Mouse (Mus musculus): ENCODE data around the gene Pdzd2. TPM values are rescaled to one million over a fixed set of nuclear protein-coding genes. Genes with fewer than 3 reads are reported as not detected.

Pdzd2 gene
- polyA plus RNA-seq, 1 experiment, result 1.1 TPM

- H3K9me3 ChIP-seq, result no peaks in the 10 kb centered on the region
- no peak for TF ChIP-seq FLI1 (IDR thresholded peaks at IDR 0.05; ENCODE audit: low read length)
- TF ChIP-seq GATA1 (IDR thresholded peaks at IDR 0.05; ENCODE audit: borderline replicate concordance, low read length), result no peak
- H3K27me3 ChIP-seq (replicated peaks), result peaks cover 47% of the 10 kb centered on the region
- peaks cover 4% of the 10 kb centered on the region for H3K36me3 ChIP-seq (replicated peaks; ENCODE audit: low read length)
- peaks cover 21% of the 10 kb centered on the region for H3K4me1 ChIP-seq
- H3K4me3 ChIP-seq (replicated peaks), result no peak overlapping the region
Observed at GRCm38 (mm10) chr15:12735208-12735607, 4.5 kb downstream of the Pdzd2 start.

- Histone ChIP-seq H3K9me3 (no peaks in the 10 kb centered on the region), H3K4me1 (peaks cover 11% of the 10 kb centered on the region), H3K36me3 (replicated peaks; ENCODE audit: low read length) (peaks cover 4% of the 10 kb centered on the region), H3K27me3 (replicated peaks) (peaks cover 37% of the 10 kb centered on the region), H3K4me3 (replicated peaks) (no peak overlapping the region)
- no peak for TF ChIP-seq FLI1 (IDR thresholded peaks at IDR 0.05; ENCODE audit: low read length)
- TF ChIP-seq GATA1 (IDR thresholded peaks at IDR 0.05; ENCODE audit: borderline replicate concordance, low read length), result no peak
Observed at GRCm38 (mm10) chr15:12734221-12734620, 5.5 kb downstream of the Pdzd2 start.

- Histone ChIP-seq H3K36me3 (replicated peaks; ENCODE audit: low read length) (peaks cover 4% of the 10 kb centered on the region), H3K27me3 (replicated peaks) (peaks cover 25% of the 10 kb centered on the region), H3K4me3 (replicated peaks) (no peak overlapping the region), H3K9me3 (no peaks in the 10 kb centered on the region), H3K4me1 (peaks cover 10% of the 10 kb centered on the region)
- TF ChIP-seq FLI1 (IDR thresholded peaks at IDR 0.05; ENCODE audit: low read length), result no peak
Observed at GRCm38 (mm10) chr15:12732613-12733012, 7.1 kb downstream of the Pdzd2 start.

GRCm38 (mm10) chr15:12728381-12728780, 11.3 kb downstream of the Pdzd2 start:
- H3K4me3 ChIP-seq (replicated peaks), result no peak overlapping the region
- H3K27me3 ChIP-seq (replicated peaks), result peaks cover 26% of the 10 kb centered on the region
- no peaks in the 10 kb centered on the region for H3K36me3 ChIP-seq (replicated peaks; ENCODE audit: low read length)
- H3K4me1 ChIP-seq, result peaks cover 21% of the 10 kb centered on the region
- H3K9me3 ChIP-seq, result no peaks in the 10 kb centered on the region
- TF ChIP-seq FLI1 (IDR thresholded peaks at IDR 0.05; ENCODE audit: low read length) (no peak), GATA1 (IDR thresholded peaks at IDR 0.05; ENCODE audit: borderline replicate concordance, low read length) (no peak)

- H3K4me3 ChIP-seq (replicated peaks), result no peak overlapping the region
- TF ChIP-seq FLI1 (IDR thresholded peaks at IDR 0.05; ENCODE audit: low read length) (no peak), GATA1 (IDR thresholded peaks at IDR 0.05; ENCODE audit: borderline replicate concordance, low read length) (no peak)
- H3K4me1 ChIP-seq, result peaks cover 44% of the 10 kb centered on the region
- H3K27me3 ChIP-seq (replicated peaks), result peaks cover 37% of the 10 kb centered on the region
- H3K9me3 ChIP-seq, result no peaks in the 10 kb centered on the region
- no peaks in the 10 kb centered on the region for H3K36me3 ChIP-seq (replicated peaks; ENCODE audit: low read length)
Observed at GRCm38 (mm10) chr15:12725256-12725655, 14.5 kb downstream of the Pdzd2 start.

- H3K4me1 ChIP-seq, result peaks cover 37% of the 10 kb centered on the region
- TF ChIP-seq GATA1 (IDR thresholded peaks at IDR 0.05; ENCODE audit: borderline replicate concordance, low read length) (no peak), FLI1 (IDR thresholded peaks at IDR 0.05; ENCODE audit: low read length) (no peak)
Observed at GRCm38 (mm10) chr15:12721684-12722500, 17.8 kb downstream of the Pdzd2 start.

GRCm38 (mm10) chr15:12718819-12719218, 20.9 kb downstream of the Pdzd2 start:
- peaks cover 26% of the 10 kb centered on the region for H3K4me1 ChIP-seq
- 0 out of 2 replicates have a peak, but pooled peaks cover 3% of the 10 kb centered on the region for H3K9me3 ChIP-seq
- no peak for TF ChIP-seq FLI1 (IDR thresholded peaks at IDR 0.05; ENCODE audit: low read length)
- TF ChIP-seq GATA1 (IDR thresholded peaks at IDR 0.05; ENCODE audit: borderline replicate concordance, low read length), result no peak
- H3K36me3 ChIP-seq (replicated peaks; ENCODE audit: low read length), result peaks cover 7% of the 10 kb centered on the region
- H3K27me3 ChIP-seq (replicated peaks), result peaks cover 44% of the 10 kb centered on the region
- no peak overlapping the region for H3K4me3 ChIP-seq (replicated peaks)

More at GRCm38 (mm10) chr15:12721684-12722500, 17.8 kb downstream of the Pdzd2 start:
- Histone ChIP-seq H3K9me3 (no peaks in the 10 kb centered on the region), H3K27me3 (replicated peaks) (peaks cover 41% of the 10 kb centered on the region), H3K36me3 (replicated peaks; ENCODE audit: low read length) (no peaks in the 10 kb centered on the region), H3K4me3 (replicated peaks) (no peak overlapping the region)

GRCm38 (mm10) chr15:12717410-12717809, 22.3 kb downstream of the Pdzd2 start:
- 0 out of 2 replicates have a peak, but pooled peaks cover 3% of the 10 kb centered on the region for H3K9me3 ChIP-seq
- peaks cover 42% of the 10 kb centered on the region for H3K27me3 ChIP-seq (replicated peaks)
- TF ChIP-seq FLI1 (IDR thresholded peaks at IDR 0.05; ENCODE audit: low read length) (no peak), GATA1 (IDR thresholded peaks at IDR 0.05; ENCODE audit: borderline replicate concordance, low read length) (no peak)
- peaks cover 25% of the 10 kb centered on the region for H3K4me1 ChIP-seq
- H3K4me3 ChIP-seq (replicated peaks), result no peak overlapping the region
- peaks cover 9% of the 10 kb centered on the region for H3K36me3 ChIP-seq (replicated peaks; ENCODE audit: low read length)

- H3K27me3 ChIP-seq (replicated peaks), result peaks cover 37% of the 10 kb centered on the region
- TF ChIP-seq FLI1 (IDR thresholded peaks at IDR 0.05; ENCODE audit: low read length), result no peak
- 0 out of 2 replicates have a peak, but pooled peaks cover 3% of the 10 kb centered on the region for H3K9me3 ChIP-seq
- H3K4me1 ChIP-seq, result peaks cover 25% of the 10 kb centered on the region
- peaks cover 11% of the 10 kb centered on the region for H3K36me3 ChIP-seq (replicated peaks; ENCODE audit: low read length)
- no peak overlapping the region for H3K4me3 ChIP-seq (replicated peaks)
Observed at GRCm38 (mm10) chr15:12716881-12717280, 22.8 kb downstream of the Pdzd2 start.

- peaks cover 12% of the 10 kb centered on the region for H3K9me3 ChIP-seq
- no peak overlapping the region for H3K4me3 ChIP-seq (replicated peaks)
- peaks cover 22% of the 10 kb centered on the region for H3K4me1 ChIP-seq
- peaks cover 27% of the 10 kb centered on the region for H3K36me3 ChIP-seq (replicated peaks; ENCODE audit: low read length)
- H3K27me3 ChIP-seq (replicated peaks), result peaks cover 21% of the 10 kb centered on the region
- TF ChIP-seq FLI1 (IDR thresholded peaks at IDR 0.05; ENCODE audit: low read length), result no peak
Observed at GRCm38 (mm10) chr15:12714322-12714721, 25.4 kb downstream of the Pdzd2 start.

Data from megakaryocyte, embryonic 14.5 days (primary cell).